Mouse (Mus musculus) C2C12 (cell line): ENCODE results near the gene Aurkb.

Experiments used
- CTCF ChIP-seq: IDR thresholded peaks from one replicate; pipeline ENCODE4 v1.5.1; 2011; ENCODE audit not compliant: control insufficient read depth, insufficient read depth, insufficient read length
- MYOD1 ChIP-seq: IDR thresholded peaks from one replicate; pipeline ENCODE4 v1.6.1; 2011; ENCODE audit warnings: low read depth; ENCODE audit not compliant: control insufficient read depth, insufficient read length
- MYOG ChIP-seq: IDR thresholded peaks from one replicate; pipeline ENCODE4 v1.6.1; 2011; ENCODE audit not compliant: control insufficient read depth, insufficient read length; ENCODE audit errors: extremely low read depth
- USF1 ChIP-seq: IDR thresholded peaks from one replicate; pipeline ENCODE4 v1.6.1; 2011; ENCODE audit warnings: low read depth, mild to moderate bottlenecking, control low read depth, moderate library complexity

DNA sequence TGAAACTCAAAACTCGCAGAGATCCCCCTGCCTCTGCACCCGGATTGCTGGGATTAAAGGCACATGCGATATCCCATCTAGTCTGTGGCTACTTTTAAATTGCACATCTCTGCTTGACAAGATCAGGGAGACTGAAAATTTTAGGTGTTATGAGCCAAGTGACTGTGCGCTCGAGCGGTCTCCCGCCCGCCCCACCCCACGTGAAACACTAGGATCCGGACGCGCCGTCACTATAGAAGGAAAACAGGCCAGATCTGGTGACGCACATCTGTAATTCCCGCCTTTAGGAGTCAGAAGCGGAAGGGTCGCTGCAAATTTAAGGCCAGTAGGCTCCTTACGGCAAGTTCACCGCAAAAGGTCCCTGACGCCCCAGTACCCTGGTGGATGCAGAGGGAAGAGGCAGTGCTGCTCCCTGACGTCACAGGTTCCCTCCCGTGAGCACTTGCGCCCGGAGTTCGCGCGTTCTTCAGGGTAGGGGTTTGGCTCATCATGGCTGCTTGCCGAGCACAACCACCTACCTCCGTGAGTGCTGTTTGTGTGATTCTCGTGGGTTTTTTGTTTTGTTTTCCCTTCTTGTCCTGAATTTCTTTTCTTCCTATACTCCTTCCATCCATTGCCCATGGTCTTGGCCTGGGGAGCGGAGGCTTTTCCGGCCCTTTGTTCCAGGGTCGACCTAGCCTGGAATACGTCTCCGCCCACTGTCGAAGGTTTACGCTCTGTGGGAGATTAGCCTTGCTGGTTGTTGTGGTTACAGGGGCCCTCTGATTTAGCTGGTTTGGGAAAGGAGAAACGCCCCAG lies 29.6 kb upstream of the Aurkb start, which contains the start of gene Ctc1:
- TF ChIP-seq CTCF (no peak), USF1 (no peak), MYOG (no peak), MYOD1 (no peak)
